Mouse (Mus musculus): ENCODE results near the gene Vmn1r62. TPM values are rescaled to one million over a fixed set of nuclear protein-coding genes. Genes with fewer than 3 reads are reported as not detected.
"Not testable (repeated sequence)": the region's sequence is repeated elsewhere in the genome, so short reads cannot be mapped to it uniquely, and the experiment has no call there.

The Vmn1r62 gene
- not detected in 2 replicates for polyA plus RNA-seq (2012; rRNA removed)

GRCm38 (mm10) chr7:5673331-5673730 is at the start of gene Vmn1r62:
Vmn1r62 (plus strand) TSS chr7:5673631.
- not testable (repeated sequence) for DNase-seq (ENCODE audit: extremely low spot score in 1 of 2, low spot score in 1 of 2)

Other genes with a start within 250 kb of the Vmn1r62 start
- gene Vmn1r59, start 216.9 kb upstream of the Vmn1r62 start, polyA plus RNA-seq (2012; rRNA removed): not detected in 2 replicates
- not detected in 2 replicates for gene Vmn2r28, start 179.7 kb upstream of the Vmn1r62 start, polyA plus RNA-seq (2012; rRNA removed)
- not detected in 2 replicates for gene Vmn1r60, start 126.3 kb upstream of the Vmn1r62 start, polyA plus RNA-seq (2012; rRNA removed)
- not detected in 2 replicates for gene Vmn1r61, start 60.3 kb upstream of the Vmn1r62 start, polyA plus RNA-seq (2012; rRNA removed)
- gene Vmn1r63, start 131.8 kb downstream of the Vmn1r62 start, polyA plus RNA-seq (2012; rRNA removed): not detected in 2 replicates
- gene Vmn1r64, start 210.9 kb downstream of the Vmn1r62 start, polyA plus RNA-seq (2012; rRNA removed): not detected in 2 replicates